Comparison of ENCODE assay signal across 8 mouse cellular contexts in the genomic region with DNA sequence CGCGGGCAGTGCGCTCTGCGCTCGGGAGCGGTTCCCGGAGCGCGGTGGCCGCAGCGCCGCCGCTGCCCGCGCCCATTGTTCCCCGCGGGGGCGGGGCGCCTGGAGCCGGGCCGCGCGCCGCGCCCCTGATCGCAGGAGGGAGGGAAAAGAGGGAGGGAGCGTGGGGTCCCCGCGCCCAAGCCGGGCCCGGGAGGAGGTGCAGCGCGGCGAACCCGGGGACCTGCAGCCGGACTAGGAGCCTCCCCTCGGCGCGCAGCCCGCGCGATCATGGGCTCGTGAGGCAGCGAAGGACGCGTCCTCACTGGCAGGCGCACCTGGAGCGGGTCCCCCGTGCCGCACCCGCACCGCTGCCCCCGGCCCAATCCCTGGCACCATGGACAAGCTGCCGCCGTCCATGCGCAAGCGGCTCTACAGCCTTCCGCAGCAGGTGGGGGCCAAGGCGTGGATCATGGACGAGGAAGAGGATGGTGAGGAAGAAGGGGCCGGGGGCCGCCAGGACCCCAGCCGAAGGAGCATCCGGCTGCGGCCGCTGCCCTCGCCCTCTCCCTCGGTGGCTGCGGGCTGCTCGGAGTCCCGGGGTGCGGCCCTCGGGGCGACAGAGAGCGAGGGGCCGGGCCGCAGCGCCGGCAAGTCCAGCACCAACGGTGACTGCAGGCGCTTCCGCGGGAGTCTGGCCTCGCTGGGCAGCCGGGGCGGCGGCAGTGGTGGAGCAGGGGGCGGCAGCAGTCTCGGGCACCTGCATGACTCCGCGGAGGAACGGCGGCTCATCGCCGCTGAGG. TPM values are rescaled to one million over a fixed set of nuclear protein-coding genes. Genes with fewer than 3 reads are reported as not detected.
DNase-seq lines count a peak whose midpoint lies in the region; ATAC-seq and TF ChIP-seq lines count a peak whose summit lies in the region.

A gene (plus strand): TSS at position 274 of the 779 bp plus-strand sequence.

- no peak for DNase-seq in heart, postnatal 25 days (ENCODE audit: low spot score)
- DNase-seq in brain, embryonic 14.5 days (ENCODE audit: low read depth), result peak; percentile 59
- peak; percentile 42 for DNase-seq in hindbrain, embryonic 14.5 days (ENCODE audit: low spot score)
- peak; percentile 63 for DNase-seq in midbrain, embryonic 10.5 days (ENCODE audit: low spot score)
- DNase-seq in adipocyte (ENCODE audit: low spot score), result no peak
- no peak for DNase-seq in frontal cortex, adult 2 months (ENCODE audit: extremely low spot score in 1 of 2, low spot score in 1 of 2)

- H3K4me2 ChIP-seq in heart, embryonic 12.5 days, result peak within 1 kb of the TSS; percentile 98
- H3K4me2 ChIP-seq in hindbrain, embryonic 14.5 days (replicated peaks), result peak within 1 kb of the TSS; percentile 76

- H3K27ac ChIP-seq in heart, embryonic 12.5 days (ENCODE audit: poor library complexity, severe bottlenecking), result peak within 1 kb of the TSS; percentile 87
- H3K27ac ChIP-seq in hindbrain, embryonic 14.5 days, result peak within 1 kb of the TSS; percentile 93
- H3K27ac ChIP-seq in midbrain, embryonic 10.5 days (replicated peaks), result peak within 1 kb of the TSS; percentile 89

- H3K9me3 ChIP-seq in heart, embryonic 12.5 days (replicated peaks), result no peaks in the 10 kb centered on the region
- H3K9me3 ChIP-seq in E14TG2a.4 (ENCODE audit: low read length), result no peaks in the 10 kb centered on the region
- no peaks in the 10 kb centered on the region for H3K9me3 ChIP-seq in hindbrain, embryonic 14.5 days (ENCODE audit: control insufficient read depth, low read length)
- no peaks in the 10 kb centered on the region for H3K9me3 ChIP-seq in midbrain, embryonic 10.5 days (replicated peaks)

- H3K4me3 ChIP-seq in heart, embryonic 12.5 days, result peak within 1 kb of the TSS; percentile 90
- peak within 1 kb of the TSS; percentile 92 for H3K4me3 ChIP-seq in E14TG2a.4 (replicated peaks; ENCODE audit: low read length)
- peak within 1 kb of the TSS; percentile 92 for H3K4me3 ChIP-seq in hindbrain, embryonic 14.5 days (replicated peaks; ENCODE audit: low read length)
- peak within 1 kb of the TSS; percentile 81 for H3K4me3 ChIP-seq in midbrain, embryonic 10.5 days

- ATAC-seq in heart, embryonic 12.5 days (ENCODE audit: insufficient number of reproducible peaks, low FRiP score), result peak; percentile 15; the same call in 1 of the 2 replicates
- ATAC-seq in hindbrain, embryonic 14.5 days (ENCODE audit: low FRiP score), result no peak; the same call in 1 of the 2 replicates

- H3K36me3 ChIP-seq in heart, embryonic 12.5 days, result no peaks in the 10 kb centered on the region
- H3K36me3 ChIP-seq in E14TG2a.4 (ENCODE audit: insufficient read depth, low read length), result no peaks in the 10 kb centered on the region
- no peaks in the 10 kb centered on the region for H3K36me3 ChIP-seq in hindbrain, embryonic 14.5 days (replicated peaks; ENCODE audit: control insufficient read depth, insufficient read depth)
- H3K36me3 ChIP-seq in midbrain, embryonic 10.5 days, result no peaks in the 10 kb centered on the region

- H3K9ac ChIP-seq in heart, embryonic 12.5 days, result peak within 1 kb of the TSS; percentile 89
- peak within 1 kb of the TSS; percentile 90 for H3K9ac ChIP-seq in hindbrain, embryonic 14.5 days

- peaks cover 35% of the 10 kb centered on the region for H3K27me3 ChIP-seq in heart, embryonic 12.5 days (replicated peaks)
- H3K27me3 ChIP-seq in E14TG2a.4 (ENCODE audit: insufficient read depth, low read length), result peaks cover 99% of the 10 kb centered on the region
- H3K27me3 ChIP-seq in hindbrain, embryonic 14.5 days (ENCODE audit: control insufficient read depth, insufficient read depth, low read length), result peaks cover 17% of the 10 kb centered on the region
- peaks cover 95% of the 10 kb centered on the region for H3K27me3 ChIP-seq in midbrain, embryonic 10.5 days (ENCODE audit: low read depth, poor library complexity, severe bottlenecking)

- no peak for TF ChIP-seq CTCF in E14TG2a.4 (conservative IDR thresholded peaks at IDR 0.05; ENCODE audit: low read length)
- no peak for TF ChIP-seq CTCF in brain, embryonic 14.5 days (IDR thresholded peaks at IDR 0.05; ENCODE audit: borderline replicate concordance, extremely low read depth, insufficient read depth, insufficient read length)

- intact Hi-C loops in heart, postnatal 25 days (cut with DNase I), result no loop called here

- H3K4me1 ChIP-seq in heart, embryonic 12.5 days (replicated peaks), result peaks cover 49% of the 10 kb centered on the region
- peaks cover 18% of the 10 kb centered on the region for H3K4me1 ChIP-seq in E14TG2a.4 (replicated peaks; ENCODE audit: low read depth, low read length)
- peaks cover 44% of the 10 kb centered on the region for H3K4me1 ChIP-seq in hindbrain, embryonic 14.5 days (replicated peaks; ENCODE audit: control insufficient read depth, insufficient read depth, low read length)
- peaks cover 60% of the 10 kb centered on the region for H3K4me1 ChIP-seq in midbrain, embryonic 10.5 days

- no peak for TF ChIP-seq POLR2A in brain, embryonic 14.5 days (IDR thresholded peaks at IDR 0.05; ENCODE audit: borderline replicate concordance, extremely low read depth, insufficient read depth, insufficient read length, poor library complexity, severe bottlenecking)

- WGBS in heart, embryonic 12.5 days, result 1% methylated on average over 94 of the region's 95 CpGs
- under 1% methylated on average over 59 of the region's 95 CpGs for WGBS in hindbrain, embryonic 14.5 days
- WGBS in midbrain, embryonic 10.5 days, result under 1% methylated on average over 89 of the region's 95 CpGs

RNA-seq across cellular contexts. Expression of the gene that starts here (rescaled TPM):
- 2.3 and 2.5 TPM in 2 replicates for polyA plus RNA-seq in heart, embryonic 12.5 days (2016; fragmentation: Nextera tagmentation; extraction: Ambion mirVana)
- total RNA-seq in heart, postnatal 25 days (2021), result 1 to 10 TPM; 6.5 to 7.0 TPM
- polyA plus RNA-seq in brain, embryonic 14.5 days (2012; rRNA removed), result 8.5 and 20.3 TPM in 2 replicates
- polyA plus RNA-seq in hindbrain, embryonic 14.5 days (2014; fragmentation: Nextera tagmentation; extraction: Ambion mirVana), result 4.9 and 6.2 TPM in 2 replicates
- 0.42 and 0.65 TPM in 2 replicates for polyA plus RNA-seq in midbrain, embryonic 10.5 days (2016; fragmentation: Nextera tagmentation; extraction: Ambion mirVana)
- polyA plus RNA-seq in frontal cortex, adult 2 months (2012; rRNA removed), result 5.8 and 6.2 TPM in 2 replicates

Comparison
In these comparisons a context has a peak if more than half of its experiments do, and no peak if none do; other contexts are left out.
1. Peak in DNase-seq, H3K4me3 ChIP-seq and H3K27ac ChIP-seq in midbrain, embryonic 10.5 days; RNA of the gene not detected or under 1 TPM.
2. DNase-seq: peak in brain, embryonic 14.5 days (single experiment) and hindbrain, embryonic 14.5 days (single experiment); none in heart, postnatal 25 days (single experiment), adipocyte (single experiment) and frontal cortex, adult 2 months (0 of 2).
3. Peak in every context shown above with its lines, with median percentiles within 50 percentile points of each other: H3K27ac ChIP-seq and H3K4me3 ChIP-seq.